ENCODE assay signal across 7 mouse cellular contexts in genomic region chr9:27029828-27030762, GRCm38 (mm10). TPM values are rescaled to one million over a fixed set of nuclear protein-coding genes. Genes with fewer than 3 reads are reported as not detected.
DNase-seq lines count a peak whose midpoint lies in the region; ATAC-seq lines count a peak whose summit lies in the region.

Gene Vps26b (minus strand): TSS chr9:27030065.
Gene Ncapd3 (plus strand): TSS chr9:27030175.

- peak within 1 kb of the TSS; percentile 85 for H3K4me2 ChIP-seq in embryonic facial prominence, embryonic 11.5 days (ENCODE audit: low read depth, low read length)
- peak within 1 kb of the TSS; percentile 85 for H3K4me2 ChIP-seq in midbrain, embryonic 13.5 days (replicated peaks)

- H3K4me3 ChIP-seq in embryonic facial prominence, embryonic 11.5 days (ENCODE audit: low read depth, low read length), result peak within 1 kb of the TSS; percentile 95
- H3K4me3 ChIP-seq in limb, embryonic 10.5 days, result peak within 1 kb of the TSS; percentile 76
- H3K4me3 ChIP-seq in midbrain, embryonic 13.5 days (replicated peaks), result peak within 1 kb of the TSS; percentile 97

- WGBS in embryonic facial prominence, embryonic 11.5 days, result under 1% methylated on average over 73 of the region's 80 CpGs
- under 1% methylated on average over 74 of the region's 80 CpGs for WGBS in limb, embryonic 10.5 days
- WGBS in midbrain, embryonic 13.5 days, result under 1% methylated on average over 74 of the region's 80 CpGs

- DNase-seq in adrenal gland, postnatal 14 days, result peak; percentile 98
- DNase-seq in embryonic facial prominence, embryonic 11.5 days (ENCODE audit: low spot score), result peak; percentile 98
- DNase-seq in kidney, adult 11 months, result peak; percentile 97
- peak; percentile 97 for DNase-seq in limb, embryonic 10.5 days (ENCODE audit: low spot score)
- DNase-seq in spleen, adult 12 weeks (ENCODE audit: low spot score), result peak; percentile 94

- peaks cover 2% of the 10 kb centered on the region for H3K4me1 ChIP-seq in embryonic facial prominence, embryonic 11.5 days (ENCODE audit: control insufficient read depth, insufficient read depth, low read length)
- H3K4me1 ChIP-seq in limb, embryonic 10.5 days, result peaks cover 27% of the 10 kb centered on the region
- H3K4me1 ChIP-seq in midbrain, embryonic 13.5 days (replicated peaks), result peaks cover 52% of the 10 kb centered on the region

- peak; percentile 93 for ATAC-seq in embryonic facial prominence, embryonic 11.5 days (replicated peaks; ENCODE audit: insufficient number of reproducible peaks, low FRiP score, low TSS enrichment, low read depth)
- peak; percentile 79 for ATAC-seq in granulocyte monocyte progenitor cell, adult 5-6 weeks (replicated peaks; ENCODE audit: poor library complexity, severe bottlenecking)
- ATAC-seq in midbrain, embryonic 13.5 days, result peak; percentile 93

- no peaks in the 10 kb centered on the region for H3K9me3 ChIP-seq in embryonic facial prominence, embryonic 11.5 days (replicated peaks; ENCODE audit: control insufficient read depth, low read length)
- H3K9me3 ChIP-seq in limb, embryonic 10.5 days (replicated peaks), result no peaks in the 10 kb centered on the region
- H3K9me3 ChIP-seq in midbrain, embryonic 13.5 days, result no peaks in the 10 kb centered on the region

- H3K36me3 ChIP-seq in embryonic facial prominence, embryonic 11.5 days (replicated peaks; ENCODE audit: control insufficient read depth, insufficient read depth, low read depth, low read length), result no peaks in the 10 kb centered on the region
- H3K36me3 ChIP-seq in limb, embryonic 10.5 days, result peaks cover 12% of the 10 kb centered on the region
- no peaks in the 10 kb centered on the region for H3K36me3 ChIP-seq in midbrain, embryonic 13.5 days

- H3K9ac ChIP-seq in embryonic facial prominence, embryonic 11.5 days (replicated peaks; ENCODE audit: low read length), result peak within 1 kb of the TSS; percentile 92
- peak within 1 kb of the TSS; percentile 97 for H3K9ac ChIP-seq in midbrain, embryonic 13.5 days (replicated peaks)

- H3K27me3 ChIP-seq in embryonic facial prominence, embryonic 11.5 days (ENCODE audit: control insufficient read depth, insufficient read depth, low read length), result no peaks in the 10 kb centered on the region
- H3K27me3 ChIP-seq in limb, embryonic 10.5 days (ENCODE audit: low read depth, poor library complexity, severe bottlenecking), result no peaks in the 10 kb centered on the region
- no peaks in the 10 kb centered on the region for H3K27me3 ChIP-seq in midbrain, embryonic 13.5 days

- H3K27ac ChIP-seq in embryonic facial prominence, embryonic 11.5 days (replicated peaks; ENCODE audit: low read depth, low read length), result peak within 1 kb of the TSS; percentile 86
- peak within 1 kb of the TSS; percentile 93 for H3K27ac ChIP-seq in limb, embryonic 10.5 days
- peak within 1 kb of the TSS; percentile 94 for H3K27ac ChIP-seq in midbrain, embryonic 13.5 days

RNA-seq across cellular contexts. Expression of gene Vps26b, which starts in this region (rescaled TPM):
- 33.5 and 37.9 TPM in 2 replicates for total RNA-seq in adrenal gland, postnatal 14 days (2021)
- 47.6 and 47.8 TPM in 2 replicates for polyA plus RNA-seq in embryonic facial prominence, embryonic 11.5 days (2014; fragmentation: Nextera tagmentation; extraction: Ambion mirVana)
- total RNA-seq in granulocyte monocyte progenitor cell, adult 5-6 weeks (2014; fragmentation: Nextera tagmentation), result 35.9 and 47.6 TPM in 2 replicates
- 37.3 and 37.9 TPM in 2 replicates for total RNA-seq in granulocyte monocyte progenitor cell, adult 5-6 weeks (2017)
- 40.3 and 43.8 TPM in 2 replicates for polyA plus RNA-seq in limb, embryonic 10.5 days (2016; fragmentation: Nextera tagmentation; extraction: Ambion mirVana)
- 63.9 and 69.4 TPM in 2 replicates for polyA plus RNA-seq in midbrain, embryonic 13.5 days (2015; fragmentation: Nextera tagmentation; extraction: Ambion mirVana)

RNA-seq across cellular contexts. Expression of gene Ncapd3, which starts in this region (rescaled TPM):
- total RNA-seq in adrenal gland, postnatal 14 days (2021), result 20.2 and 22.2 TPM in 2 replicates
- polyA plus RNA-seq in embryonic facial prominence, embryonic 11.5 days (2014; fragmentation: Nextera tagmentation; extraction: Ambion mirVana), result 37.4 and 42.3 TPM in 2 replicates
- 56.6 and 57.9 TPM in 2 replicates for total RNA-seq in granulocyte monocyte progenitor cell, adult 5-6 weeks (2014; fragmentation: Nextera tagmentation)
- total RNA-seq in granulocyte monocyte progenitor cell, adult 5-6 weeks (2017), result 45.1 and 49.9 TPM in 2 replicates
- 35.9 and 39.2 TPM in 2 replicates for polyA plus RNA-seq in limb, embryonic 10.5 days (2016; fragmentation: Nextera tagmentation; extraction: Ambion mirVana)
- 21.1 and 21.7 TPM in 2 replicates for polyA plus RNA-seq in midbrain, embryonic 13.5 days (2015; fragmentation: Nextera tagmentation; extraction: Ambion mirVana)

Comparison
In these comparisons a context has a peak if more than half of its experiments do, and no peak if none do; other contexts are left out.
1. Peak in every context shown above with its lines: DNase-seq, ATAC-seq, H3K4me3 ChIP-seq and H3K27ac ChIP-seq.